Mouse (Mus musculus): ENCODE results near the gene Try5.
A peak's percentile ranks its signal among the peaks of the same experiment; 100 is the strongest.
"Not testable (repeated sequence)": the region's sequence is repeated elsewhere in the genome, so short reads cannot be mapped to it uniquely, and the experiment has no call there.

Gene Try5

GRCm38 (mm10) chr6:41316741-41317140 lies at the start of gene Try5:
Try5 (minus strand) TSS chr6:41316841.
- not testable (repeated sequence) for DNase-seq (ENCODE audit: low read depth, low spot score)

- no peak for DNase-seq (ENCODE audit: low read depth, low spot score)
These were observed 37.3 kb upstream of the Try5 start, which contains the start of gene Try10 for GRCm38 (mm10) chr6:41353932-41354331. Try10 (plus strand) TSS chr6:41354105.

- no peak for DNase-seq (ENCODE audit: low read depth, low spot score)
These were observed 14.7 kb downstream of the Try5 start, which contains the start of gene Try4 for GRCm38 (mm10) chr6:41301969-41302368. Try4 (plus strand) TSS chr6:41302269.

GRCm38 (mm10) chr6:41298255-41298654 lies 18.4 kb downstream of the Try5 start:
- DNase-seq (ENCODE audit: low read depth, low spot score) = peak; percentile 10

GRCm38 (mm10) chr6:41266140-41266539 lies 50.5 kb downstream of the Try5 start:
- no peak for DNase-seq (ENCODE audit: low read depth, low spot score)

- no peak for DNase-seq (ENCODE audit: low read depth, low spot score)
These were observed 53.8 kb downstream of the Try5 start for GRCm38 (mm10) chr6:41262796-41263195.

Data from ZHBTc4 (cell line).